Mouse (Mus musculus): Measurements from ENCODE around the gene Olfr1369-ps1.
"Not testable (repeated sequence)": the region's sequence is repeated elsewhere in the genome, so short reads cannot be mapped to it uniquely, and the experiment has no call there.

The Olfr1369-ps1 gene

DNA sequence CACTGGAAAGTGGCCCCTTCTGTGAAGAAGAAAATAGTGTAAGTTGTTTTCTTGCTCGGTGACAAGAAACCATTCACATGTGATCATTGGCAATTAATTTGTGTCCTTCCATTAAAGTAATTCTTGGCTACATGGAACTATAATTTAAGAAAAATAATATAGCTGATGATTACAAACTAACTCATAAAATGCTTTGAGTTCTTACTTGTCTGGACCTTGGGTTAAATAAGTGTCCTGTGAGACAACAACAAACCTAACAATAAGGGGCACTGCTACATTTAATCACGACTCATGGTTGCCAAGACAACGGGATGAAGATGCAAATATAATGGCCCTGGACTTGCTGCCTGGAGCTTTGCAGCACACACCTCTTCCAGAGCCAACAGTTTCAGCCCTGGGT is at the start of gene Olfr1369-ps1:
Olfr1369-ps1 (plus strand) TSS at position 301 of the 400 bp plus-strand sequence.
- not testable (repeated sequence) for DNase-seq (ENCODE audit: low spot score in 2 of 2)

- DNase-seq (ENCODE audit: low spot score in 2 of 2), result no peak
Observed at GRCm38 (mm10) chr13:21066021-21066420, 45.3 kb upstream of the Olfr1369-ps1 start.

DNA sequence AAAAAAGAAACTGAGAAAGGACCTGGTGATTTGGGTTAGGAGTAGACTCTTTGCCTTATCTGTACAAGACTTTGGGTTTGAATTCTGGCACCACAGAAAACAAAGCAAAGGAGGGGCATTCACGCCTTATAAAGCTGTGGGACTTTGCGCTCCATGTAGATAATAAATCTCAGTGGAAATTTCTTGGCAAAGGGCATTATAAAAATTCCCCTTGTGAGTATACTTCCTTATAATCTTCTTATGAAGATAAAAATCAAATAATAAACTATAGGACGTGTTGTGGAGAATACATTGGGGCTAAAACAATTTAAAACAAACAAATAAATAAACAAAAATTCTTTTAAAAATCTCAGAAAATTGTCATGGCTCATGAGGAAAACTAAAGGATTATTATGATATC is 36.4 kb upstream of the Olfr1369-ps1 start, which contains the start of gene Olfr1370:
Olfr1370 (minus strand) TSS at position 101 of the 400 bp plus-strand sequence.
- DNase-seq (ENCODE audit: low spot score in 2 of 2), result no peak

DNA sequence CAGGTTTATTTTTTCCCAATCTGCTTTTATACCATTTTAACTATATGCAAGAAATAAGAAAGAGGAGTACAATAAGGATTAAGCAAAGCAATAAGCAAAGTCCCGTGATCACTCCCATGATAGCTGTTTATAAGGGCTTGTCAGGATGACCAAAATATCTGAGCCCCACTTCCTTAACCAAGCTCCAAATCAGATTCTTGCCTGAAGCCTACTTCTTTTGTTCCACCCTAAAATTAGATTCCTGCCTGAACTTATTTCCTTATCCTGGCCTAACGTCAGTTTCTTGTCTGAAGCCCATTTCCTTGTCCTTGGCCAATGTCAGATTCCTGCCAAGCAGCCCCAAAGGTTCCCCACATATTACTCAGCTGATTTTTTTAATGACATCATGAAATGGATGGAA is 28.6 kb upstream of the Olfr1369-ps1 start:
- no peak for DNase-seq (ENCODE audit: low spot score in 2 of 2)

- DNase-seq (ENCODE audit: low spot score in 2 of 2), result no peak
Observed at GRCm38 (mm10) chr13:21109759-21110158, 1.5 kb upstream of the Olfr1369-ps1 start.

DNA sequence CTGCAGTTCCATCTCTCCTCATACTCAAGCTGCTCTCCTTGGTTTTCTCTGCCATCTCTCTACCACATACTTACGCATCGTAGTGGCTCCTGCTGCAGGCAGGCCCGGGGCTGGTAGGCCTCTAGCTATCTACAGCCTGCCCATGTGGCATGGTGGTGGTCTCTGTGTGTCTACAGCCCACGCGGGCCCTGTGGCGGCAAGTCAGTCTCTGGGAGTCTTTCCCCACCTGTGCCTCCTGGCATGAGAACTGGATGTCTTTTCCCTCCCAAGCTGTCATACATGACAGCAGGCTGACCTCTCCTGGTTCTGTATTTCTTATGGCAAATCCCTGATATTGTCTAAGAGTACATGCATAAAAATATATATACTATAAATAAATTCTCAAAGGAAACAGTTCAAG is 842 bp upstream of the Olfr1369-ps1 start:
- no peak for DNase-seq (ENCODE audit: low spot score in 2 of 2)

DNA sequence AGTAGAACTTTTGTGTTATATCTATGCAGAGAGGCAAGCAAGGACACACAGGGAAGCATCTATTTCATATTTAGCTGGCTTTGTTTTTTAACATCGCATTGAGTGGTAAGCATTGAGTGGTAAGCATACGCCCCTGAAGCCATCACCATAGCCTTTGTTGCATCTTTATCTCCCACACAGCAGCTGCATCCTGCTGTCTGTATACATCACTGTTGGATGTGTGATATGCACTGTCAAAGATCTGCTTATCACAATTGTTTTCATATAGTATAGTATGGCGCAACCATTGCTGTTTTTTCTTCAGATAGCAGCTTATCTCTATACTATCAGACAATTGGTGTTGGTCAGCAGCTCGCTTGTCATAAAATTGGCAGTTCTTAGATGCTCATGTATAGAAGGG is 2.8 kb downstream of the Olfr1369-ps1 start:
- DNase-seq (ENCODE audit: low spot score in 2 of 2), result no peak

GRCm38 (mm10) chr13:21129339-21129738 is 18.1 kb downstream of the Olfr1369-ps1 start, which contains the start of gene Olfr263:
Gene Olfr263, plus strand, starts transcription at chr13:21129639.
- not testable (repeated sequence) for DNase-seq (ENCODE audit: low spot score in 2 of 2)

GRCm38 (mm10) chr13:21142421-21142820 is 31.1 kb downstream of the Olfr1369-ps1 start:
- DNase-seq (ENCODE audit: low spot score in 2 of 2), result no peak

DNA sequence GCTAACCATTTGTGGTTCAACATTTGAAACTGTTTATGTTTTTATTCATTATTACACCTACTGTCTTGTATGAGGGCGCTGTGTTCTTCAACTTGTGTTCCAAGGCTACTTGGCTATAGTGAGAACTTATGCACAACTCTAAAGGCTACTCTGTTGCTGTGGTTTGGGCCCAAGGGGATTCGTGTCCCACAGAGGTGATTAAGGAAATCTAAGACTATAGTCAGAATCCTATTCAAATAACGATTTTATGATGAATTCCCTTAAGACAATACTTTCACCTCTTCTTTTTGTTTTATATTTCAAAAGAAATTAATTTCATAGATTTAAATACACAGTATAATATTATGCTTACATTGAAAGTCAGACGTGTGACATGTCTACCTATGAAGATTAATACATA is 34.5 kb downstream of the Olfr1369-ps1 start, which contains the start of gene Olfr1368:
Olfr1368 (minus strand) TSS at position 101 of the 400 bp plus-strand sequence.
- no peak for DNase-seq (ENCODE audit: low spot score in 2 of 2)

DNA sequence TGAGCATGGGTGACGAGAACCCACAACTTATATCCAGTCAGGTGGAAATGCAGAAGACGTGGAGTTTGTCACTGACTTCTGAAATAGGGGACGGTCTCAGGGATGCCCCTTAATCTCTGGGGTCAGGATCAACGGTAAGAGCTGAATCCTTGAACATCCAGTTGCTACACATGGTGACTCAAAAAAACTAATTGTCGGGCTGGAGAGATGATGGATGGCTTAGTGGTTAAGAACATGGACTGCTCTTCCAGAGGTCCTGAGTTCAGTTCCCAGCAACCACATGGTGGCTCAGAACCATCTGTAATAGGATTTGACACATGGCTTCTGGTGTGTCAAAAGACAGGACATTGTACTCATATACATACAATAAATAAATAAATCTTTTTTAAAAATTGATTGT is 44.6 kb downstream of the Olfr1369-ps1 start:
- no peak for DNase-seq (ENCODE audit: low spot score in 2 of 2)

- DNase-seq (ENCODE audit: low spot score in 2 of 2), result no peak
Observed at GRCm38 (mm10) chr13:21158071-21158470, 46.8 kb downstream of the Olfr1369-ps1 start.

DNA sequence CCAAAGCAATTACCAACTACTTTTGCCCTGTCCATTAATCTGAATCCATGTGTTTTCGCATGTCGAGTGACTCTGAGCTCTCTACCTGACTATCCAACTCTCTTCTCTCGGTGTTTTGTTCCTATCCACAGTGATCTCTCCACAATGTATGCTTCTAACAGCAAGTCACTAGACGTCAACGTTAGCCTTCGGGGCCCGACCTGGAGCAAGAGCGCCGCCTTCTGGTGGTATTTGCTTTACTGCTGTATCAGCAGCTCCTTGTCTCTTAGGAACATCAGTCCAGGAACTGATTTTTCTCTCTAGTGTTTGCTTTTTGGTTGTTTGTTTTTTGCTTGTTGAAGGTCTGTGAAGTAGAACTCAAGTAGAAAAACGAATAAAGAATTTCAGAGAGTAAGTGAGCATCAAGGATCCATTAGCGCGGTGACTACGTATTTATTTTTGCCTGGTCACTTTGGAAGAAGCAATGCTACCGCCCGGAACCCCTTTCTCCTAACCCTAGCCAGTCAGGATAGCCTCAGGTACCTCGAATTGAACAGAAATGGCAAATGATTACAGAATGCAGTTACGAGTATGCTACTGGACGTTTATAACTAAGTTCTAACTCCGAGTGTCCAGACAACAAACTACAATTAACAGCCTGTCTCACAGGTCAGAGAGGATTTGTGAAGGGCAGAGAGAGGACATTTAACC is 47.6 kb downstream of the Olfr1369-ps1 start:
- DNase-seq (ENCODE audit: low spot score in 2 of 2), result peak; percentile 71 to 90

GRCm38 (mm10) chr13:21159475-21159819 is 48.2 kb downstream of the Olfr1369-ps1 start:
- DNase-seq (ENCODE audit: low spot score in 2 of 2), result no peak

- no peak for DNase-seq (ENCODE audit: low spot score in 2 of 2)
Observed at GRCm38 (mm10) chr13:21160041-21160511, 48.8 kb downstream of the Olfr1369-ps1 start.

- peak; percentile 91 to 96 for DNase-seq (ENCODE audit: low spot score in 2 of 2)
Observed at GRCm38 (mm10) chr13:21160657-21161590, 49.6 kb downstream of the Olfr1369-ps1 start.

GRCm38 (mm10) chr13:21161591-21161990 is 50.3 kb downstream of the Olfr1369-ps1 start:
- DNase-seq (ENCODE audit: low spot score in 2 of 2), result no peak

GRCm38 (mm10) chr13:21162591-21162990 is 51.3 kb downstream of the Olfr1369-ps1 start:
- no peak for DNase-seq (ENCODE audit: low spot score in 2 of 2)

DNA sequence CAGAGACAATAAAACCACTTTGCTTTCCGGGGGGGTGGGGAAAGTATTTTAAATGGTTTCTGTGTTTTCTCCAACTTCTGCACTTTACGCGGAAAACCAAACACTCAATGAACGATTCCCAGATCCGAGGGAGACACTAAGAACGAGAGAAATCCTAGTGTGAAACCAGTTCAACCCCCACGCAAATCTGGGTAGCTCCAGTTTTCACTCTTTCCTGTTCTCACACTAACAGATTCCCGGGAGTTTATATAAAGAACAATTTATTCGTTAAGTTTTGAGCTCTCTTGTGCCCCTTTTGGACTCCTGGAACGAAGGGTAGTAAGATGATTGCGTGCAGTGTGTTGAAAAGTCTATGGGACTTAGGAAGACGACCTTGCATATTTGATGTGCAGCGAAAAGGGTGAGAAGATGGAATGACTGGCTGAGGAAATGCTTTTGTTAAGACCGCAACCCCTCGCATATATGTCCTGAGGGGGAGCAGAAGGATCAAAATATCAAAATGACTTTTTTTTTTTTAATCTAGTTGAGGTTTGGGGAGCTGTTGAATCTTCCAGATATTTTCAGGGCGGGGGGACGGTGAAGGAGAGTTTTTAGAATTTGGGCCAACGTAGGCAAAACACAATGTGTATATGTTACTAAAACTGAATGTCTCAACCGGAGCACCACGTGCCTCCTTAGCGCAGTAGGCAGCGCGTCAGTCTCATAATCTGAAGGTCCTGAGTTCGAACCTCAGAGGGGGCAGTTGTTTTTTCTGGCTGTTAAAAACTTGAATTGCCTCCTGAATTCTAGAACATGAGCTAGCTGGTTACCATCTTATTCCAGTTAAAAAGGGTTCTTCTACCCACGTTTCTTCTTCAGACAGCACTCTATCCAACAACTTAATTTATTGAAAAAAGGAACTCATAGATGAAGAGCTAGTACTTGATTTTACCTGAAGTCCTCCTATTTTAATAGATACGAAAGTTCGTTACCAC is 55.9 kb downstream of the Olfr1369-ps1 start:
- peak; percentile 76 to 84 for DNase-seq (ENCODE audit: low spot score in 2 of 2)

GRCm38 (mm10) chr13:21167910-21168300 is 56.6 kb downstream of the Olfr1369-ps1 start:
- DNase-seq (ENCODE audit: low spot score in 2 of 2), result peak in 1 of 2 experiments; percentile 40

- DNase-seq (ENCODE audit: low spot score in 2 of 2), result peak; percentile 54 to 65
Observed at GRCm38 (mm10) chr13:21168371-21169011, 57.2 kb downstream of the Olfr1369-ps1 start.
